Mouse (Mus musculus) CH12.LX (cell line): ENCODE data around the gene Hhipl1. TPM values are rescaled to one million over a fixed set of nuclear protein-coding genes. Genes with fewer than 3 reads are reported as not detected.

Experiments used
- polyA plus RNA-seq: library from polyadenylated mRNA; unstranded; fragments of >175 nt; gene quantifications from 2 replicates; pipeline ENCODE4 v1.2.1, GENCODE M21; 2012; ENCODE audit warnings: low read depth; ENCODE audit not compliant: insufficient read length
- total RNA-seq, 2 experiments: library from RNA; depleted of rRNA; stranded (reverse); fragments of 300-350 nt in 1 of 2; fragments of >200 nt in 1 of 2; gene quantifications; 2 replicates each; pipeline ENCODE4 v1.2.3; 2012 to 2014

Hhipl1 gene
- total and polyA plus RNA-seq, 3 experiments: not detected

Other genes starting within 250 kb of the Hhipl1 start
- gene Setd3, start 127.0 kb upstream of the Hhipl1 start, total RNA-seq (2012; rRNA removed): 44.2 and 44.3 TPM in 2 replicates
- gene Setd3, start 127.0 kb upstream of the Hhipl1 start, total RNA-seq (2014; rRNA removed): 65.9 and 76.2 TPM in 2 replicates
- gene Setd3, start 127.0 kb upstream of the Hhipl1 start, polyA plus RNA-seq: 55.8 and 60.2 TPM in 2 replicates
- gene Ccnk, start 126.7 kb upstream of the Hhipl1 start, total RNA-seq (2012; rRNA removed): 8.3 and 10.1 TPM in 2 replicates
- gene Ccnk, start 126.7 kb upstream of the Hhipl1 start, total RNA-seq (2014; rRNA removed): 5.2 and 9.2 TPM in 2 replicates
- 51.1 and 66.8 TPM in 2 replicates for gene Ccnk, start 126.7 kb upstream of the Hhipl1 start, polyA plus RNA-seq
- 14.0 and 14.6 TPM in 2 replicates for gene Ccdc85c, start 30.8 kb upstream of the Hhipl1 start, total RNA-seq (2012; rRNA removed)
- gene Ccdc85c, start 30.8 kb upstream of the Hhipl1 start, total RNA-seq (2014; rRNA removed): 14.6 and 15.2 TPM in 2 replicates
- 25.1 and 32.4 TPM in 2 replicates for gene Ccdc85c, start 30.8 kb upstream of the Hhipl1 start, polyA plus RNA-seq
- gene Cyp46a1, start 28.1 kb downstream of the Hhipl1 start, total RNA-seq (2012; rRNA removed): not detected in 2 replicates
- not detected in 2 replicates for gene Cyp46a1, start 28.1 kb downstream of the Hhipl1 start, total RNA-seq (2014; rRNA removed)
- not detected in 2 replicates for gene Cyp46a1, start 28.1 kb downstream of the Hhipl1 start, polyA plus RNA-seq
- not detected in 2 replicates for gene Eml1, start 64.7 kb downstream of the Hhipl1 start, total RNA-seq (2012; rRNA removed)
- not detected in 2 replicates for gene Eml1, start 64.7 kb downstream of the Hhipl1 start, total RNA-seq (2014; rRNA removed)
- not detected in 2 replicates for gene Eml1, start 64.7 kb downstream of the Hhipl1 start, polyA plus RNA-seq
- 2.8 and 3.2 TPM in 2 replicates for gene Evl, start 248.4 kb downstream of the Hhipl1 start, total RNA-seq (2012; rRNA removed)
- gene Evl, start 248.4 kb downstream of the Hhipl1 start, total RNA-seq (2014; rRNA removed): 10.9 and 11.3 TPM in 2 replicates
- gene Evl, start 248.4 kb downstream of the Hhipl1 start, polyA plus RNA-seq: 27.2 and 29.3 TPM in 2 replicates